Mouse (Mus musculus) inflammation-experienced regulatory T-cells, adult 6 months (primary cell): ENCODE measurements around the gene Celf1. TPM values are rescaled to one million over a fixed set of nuclear protein-coding genes. Genes with fewer than 3 reads are reported as not detected.
"Not testable (repeated sequence)": the region's sequence is repeated elsewhere in the genome, so short reads cannot be mapped to it uniquely, and the experiment has no call there.

Experiments used
- ATAC-seq: one replicate; pipeline ENCODE4 v1.8.0; 2017
- polyA plus RNA-seq, 3 experiments: library from polyadenylated mRNA; unstranded; fragments of 100-300 nt; shearing (Covaris generic); gene quantifications; one replicate each; pipeline ENCODE4 v1.2.1; 2017

The Celf1 gene
- polyA plus RNA-seq = 10 to 100 TPM; 48.4 to 57.0 (median 49.4) TPM

GRCm38 (mm10) chr2:90940233-90941229, at the start of gene Celf1:
Gene Celf1 (plus strand): TSS chr2:90940382.
- peak; percentile 86 for ATAC-seq

DNA sequence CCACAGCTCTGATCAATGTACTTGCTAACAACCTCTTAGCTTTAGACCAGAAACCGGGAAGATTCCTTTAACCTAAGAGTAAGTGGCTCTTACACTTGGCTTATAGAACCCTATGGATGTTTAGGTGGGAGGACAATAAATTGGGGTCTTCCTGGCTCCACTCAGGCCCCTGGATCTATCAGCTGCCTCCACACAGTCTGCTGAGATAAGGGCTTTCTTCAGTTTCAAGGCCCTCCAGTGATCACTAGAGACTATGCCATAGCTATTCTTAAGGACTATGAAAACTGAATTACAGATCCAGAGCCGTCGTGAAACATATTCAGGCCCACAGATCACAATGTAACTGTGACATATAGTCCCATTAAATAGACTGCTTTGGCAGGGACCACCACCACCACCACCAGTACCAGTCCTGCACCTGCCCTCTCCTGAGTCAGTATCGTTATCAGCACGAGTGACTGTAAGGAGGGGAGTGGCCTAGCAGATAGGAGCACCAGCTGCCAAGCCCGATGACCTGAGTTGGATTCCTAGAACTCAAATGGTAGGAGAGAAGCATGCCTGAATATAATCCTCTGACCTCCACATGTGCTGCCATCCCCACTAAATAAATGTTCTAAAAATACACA, 46.4 kb upstream of the Celf1 start:
- no peak for ATAC-seq

DNA sequence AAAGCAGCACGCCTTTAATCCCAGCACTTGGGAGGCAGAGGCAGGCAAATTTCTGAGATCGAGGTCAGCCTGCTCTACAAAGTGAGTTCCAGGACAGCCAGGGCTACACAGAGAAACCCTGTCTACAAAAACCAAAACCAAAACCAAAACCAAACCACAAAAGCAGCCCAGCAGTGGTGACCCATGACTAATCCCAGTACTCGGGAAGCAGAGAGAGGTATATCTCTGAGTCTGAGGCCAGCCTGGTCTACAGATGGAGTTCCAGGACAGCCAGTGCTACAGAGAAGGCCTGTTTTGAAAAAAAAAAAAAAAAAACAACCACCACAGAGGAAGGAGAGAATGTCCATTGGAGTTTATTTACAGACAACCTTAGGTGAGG, 45.9 kb upstream of the Celf1 start:
- not testable (repeated sequence) for ATAC-seq

- ATAC-seq = no peak
Observed at GRCm38 (mm10) chr2:90903398-90903797, 36.8 kb upstream of the Celf1 start.

- ATAC-seq = peak; percentile 96
Observed at GRCm38 (mm10) chr2:90904076-90904855, 35.9 kb upstream of the Celf1 start, which contains the start of the genes Kbtbd4 and Ndufs3. Gene Kbtbd4 (plus strand): TSS chr2:90904740. Gene Ndufs3 (minus strand): TSS chr2:90904827.

DNA sequence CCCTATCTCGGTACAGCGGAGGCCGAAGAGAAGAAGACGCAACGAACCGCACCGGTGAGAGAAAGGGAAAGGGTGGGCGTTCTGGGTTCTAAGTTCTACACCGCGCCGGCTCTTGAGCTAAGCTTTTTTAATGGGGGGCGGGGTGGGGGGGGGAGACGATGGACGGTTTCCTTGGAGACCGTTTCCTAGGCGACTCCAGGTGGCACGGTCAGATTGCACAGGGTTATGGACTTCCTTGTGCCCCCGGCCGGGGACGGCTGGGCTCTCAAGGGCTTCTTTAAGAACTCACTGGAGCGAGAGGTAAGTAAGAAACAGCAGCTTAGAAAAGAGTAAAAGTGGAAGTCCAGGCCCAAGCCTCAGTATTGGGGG, 35.3 kb upstream of the Celf1 start:
- ATAC-seq = no peak

DNA sequence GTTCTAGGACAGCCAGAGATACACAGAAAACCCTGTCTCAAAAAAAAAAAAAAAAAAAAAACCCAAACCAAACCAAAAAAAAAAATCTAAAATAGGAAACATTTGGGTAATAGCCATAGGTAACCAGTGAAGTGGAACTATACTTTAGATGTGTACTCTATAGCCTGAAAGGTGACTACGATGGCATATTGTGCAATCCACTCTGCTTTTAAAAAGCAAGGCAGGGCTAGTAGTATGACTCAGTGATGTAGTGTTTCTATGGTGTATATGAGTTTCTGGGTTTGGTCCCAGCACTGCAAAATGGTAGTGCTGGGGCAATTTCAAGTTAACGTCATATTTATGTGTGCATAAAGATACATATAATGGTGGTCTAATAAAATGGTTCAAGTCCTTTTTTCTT, 33.5 kb upstream of the Celf1 start:
- ATAC-seq = no peak

DNA sequence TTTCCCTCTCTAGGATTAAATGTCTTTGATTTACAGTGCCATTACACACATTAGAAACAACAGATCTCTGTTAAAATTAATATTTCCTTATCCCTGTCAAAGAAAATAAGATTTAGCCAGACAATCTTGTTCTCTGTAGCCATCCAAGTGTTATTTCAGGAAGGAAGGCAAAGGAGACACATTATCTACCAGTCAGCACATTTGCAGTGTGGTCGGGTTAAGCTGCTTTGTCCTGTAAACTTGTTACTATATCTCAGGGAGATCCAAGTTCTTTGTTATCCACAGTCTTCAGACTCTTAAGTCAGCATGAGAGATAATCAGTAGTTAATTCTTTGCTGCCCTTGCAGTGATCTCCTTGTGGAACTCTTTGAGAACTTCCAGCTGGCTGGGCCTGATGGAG, 29.3 kb upstream of the Celf1 start:
- no peak for ATAC-seq

- ATAC-seq = no peak
Observed at GRCm38 (mm10) chr2:90911668-90912067, 28.5 kb upstream of the Celf1 start.

DNA sequence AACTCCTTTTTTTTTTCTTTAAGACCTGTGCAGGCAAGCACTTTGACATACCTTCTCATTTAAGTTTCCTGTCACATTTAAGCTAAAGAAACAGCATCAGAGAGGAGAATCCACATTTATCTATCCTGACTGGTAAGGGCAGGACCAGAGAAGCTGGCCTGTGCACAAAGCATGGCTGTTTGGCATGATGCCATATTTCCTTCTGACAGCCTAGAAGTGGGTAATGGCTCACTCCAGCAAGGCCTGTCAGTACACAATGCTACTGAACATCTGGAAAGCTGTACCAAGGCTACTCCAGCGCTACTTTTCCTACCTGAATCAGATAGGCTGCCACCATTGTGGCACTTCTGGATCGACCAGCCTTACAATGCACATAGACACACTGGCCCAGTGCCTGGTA, 26.5 kb upstream of the Celf1 start:
- ATAC-seq = no peak

GRCm38 (mm10) chr2:90915516-90915915, 24.7 kb upstream of the Celf1 start:
- ATAC-seq = no peak

GRCm38 (mm10) chr2:90916560-90917232, 23.5 kb upstream of the Celf1 start:
- no peak for ATAC-seq

DNA sequence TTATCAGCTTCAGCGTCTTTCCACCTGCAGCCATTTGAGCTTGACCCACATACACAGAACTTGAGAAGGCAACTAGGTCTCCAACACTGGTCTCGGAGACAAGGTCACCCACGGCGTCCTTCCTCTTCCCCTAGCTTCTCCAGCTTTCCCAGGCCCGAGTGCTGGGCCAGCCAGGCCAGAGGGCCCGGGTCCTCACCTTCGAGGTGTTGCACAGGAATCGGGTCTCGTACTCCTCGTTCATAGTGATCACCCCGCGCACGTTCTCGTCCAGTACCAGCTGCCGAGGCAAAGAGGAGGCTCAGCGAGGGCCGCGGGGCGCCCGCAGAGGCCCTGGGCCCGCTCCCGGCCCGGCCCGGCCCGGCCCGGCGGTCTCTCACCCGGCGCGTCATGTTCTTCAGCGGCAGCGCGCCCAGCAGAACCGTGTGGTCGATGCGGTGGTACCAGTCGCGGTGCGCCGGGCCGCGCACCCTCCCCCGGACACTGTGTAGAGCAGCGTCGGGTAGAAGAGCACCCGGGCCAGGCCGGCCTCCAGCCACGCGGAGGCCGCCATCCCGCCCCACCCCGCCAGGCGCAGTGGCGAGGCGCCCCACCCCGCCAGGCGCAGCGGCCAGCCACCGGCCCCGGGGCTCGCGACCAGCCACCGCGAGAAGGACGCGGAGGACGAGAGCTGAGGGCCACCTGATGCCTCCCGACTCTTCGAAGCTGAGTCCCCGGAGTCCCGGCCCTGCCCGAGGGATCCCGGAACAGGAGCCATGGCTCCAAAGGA, 22.8 kb upstream of the Celf1 start:
- ATAC-seq = peak; percentile 64

- peak; percentile 48 for ATAC-seq
Observed at GRCm38 (mm10) chr2:90917999-90918698, 22.0 kb upstream of the Celf1 start.

DNA sequence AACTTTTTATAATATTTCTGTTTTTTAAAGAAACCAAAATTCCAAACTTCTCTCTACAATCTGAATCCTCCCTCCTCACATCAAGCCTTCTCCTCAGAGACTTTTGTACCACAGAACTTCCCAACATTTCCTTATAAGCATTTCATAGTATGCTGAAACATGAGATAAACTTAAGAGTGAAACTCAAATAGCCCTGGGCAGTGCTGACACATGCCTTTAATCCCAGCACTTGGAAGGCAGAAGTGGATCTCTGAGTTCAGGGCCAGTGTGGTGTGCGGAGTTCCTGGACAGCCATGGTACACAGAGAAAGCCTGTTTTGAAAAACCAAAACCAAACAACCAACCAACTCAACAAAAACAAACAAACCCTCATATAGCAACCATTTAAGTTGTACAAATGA, 19.0 kb upstream of the Celf1 start:
- no peak for ATAC-seq

GRCm38 (mm10) chr2:90922636-90923035, 17.5 kb upstream of the Celf1 start:
- no peak for ATAC-seq

DNA sequence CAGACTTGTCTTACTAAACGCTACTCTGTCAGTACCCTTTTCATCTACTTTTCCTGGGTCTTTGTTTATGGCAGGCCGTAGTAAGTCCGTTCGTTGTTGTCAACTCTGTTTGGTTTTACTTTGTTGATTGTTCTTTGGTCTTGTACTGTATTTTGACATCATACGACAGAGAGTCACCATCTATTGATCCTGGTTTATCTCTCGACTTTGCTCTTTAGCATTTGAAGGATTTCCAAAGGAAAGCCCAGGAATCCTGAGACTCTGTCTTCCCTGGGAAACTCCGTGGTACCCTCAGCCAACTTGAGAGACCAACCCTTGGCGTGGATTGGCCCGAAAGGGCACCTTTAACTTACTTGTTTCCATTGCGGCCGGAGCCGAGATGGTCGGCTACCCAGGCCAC, 11.6 kb upstream of the Celf1 start:
- ATAC-seq = no peak

GRCm38 (mm10) chr2:90931829-90932228, 8.4 kb upstream of the Celf1 start:
- no peak for ATAC-seq

GRCm38 (mm10) chr2:90932273-90932672, 7.9 kb upstream of the Celf1 start:
- no peak for ATAC-seq

GRCm38 (mm10) chr2:90938362-90938761, 1.8 kb upstream of the Celf1 start:
- ATAC-seq = no peak

GRCm38 (mm10) chr2:90939750-90940149, 432 bp upstream of the Celf1 start:
- no peak for ATAC-seq
